Mouse (Mus musculus) hindbrain, embryonic 14.5 days (tissue): ENCODE data around the gene Anapc5. TPM values are rescaled to one million over a fixed set of nuclear protein-coding genes. Genes with fewer than 3 reads are reported as not detected.
A peak's percentile ranks its signal among the peaks of the same experiment; 100 is the strongest.

Experiments used
- ATAC-seq: fragments of 200-750 bp; cut with Nextera tagmentation; 2 replicates; pipeline ENCODE4 v1.8.0; 2017; ENCODE audit warnings: moderate number of reproducible peaks, mild to moderate bottlenecking, moderate TSS enrichment, moderate library complexity; ENCODE audit not compliant: low FRiP score
- DNase-seq: peaks from one replicate; pipeline ENCODE4 v3.0.0-alpha.2; 2015; ENCODE audit warnings: low spot score
- H3K27ac ChIP-seq: fragments of 300-500 bp; sonication (generic); 2 replicates; pipeline ENCODE4 v1.5.1; 2014; ENCODE audit warnings: mild to moderate bottlenecking, moderate library complexity
- H3K27me3 ChIP-seq: fragments of 300-500 bp; sonication (generic); 2 replicates; pipeline ENCODE4 v1.6.1; 2014; ENCODE audit warnings: mild to moderate bottlenecking, low read length, mixed read lengths; ENCODE audit not compliant: control insufficient read depth, insufficient read depth
- H3K36me3 ChIP-seq: fragments of 300-500 bp; sonication (generic); replicated peaks from 2 replicates; pipeline ENCODE4 v1.6.1; 2014; ENCODE audit not compliant: control insufficient read depth, insufficient read depth
- H3K4me1 ChIP-seq: fragments of 300-500 bp; sonication (generic); replicated peaks from 2 replicates; pipeline ENCODE4 v1.6.1; 2014; ENCODE audit warnings: antibody characterized with exemption, low read length, mixed read lengths; ENCODE audit not compliant: control insufficient read depth, insufficient read depth
- H3K4me2 ChIP-seq: fragments of 300-500 bp; sonication (generic); replicated peaks from 2 replicates; pipeline ENCODE4 v1.6.1; 2014; ENCODE audit warnings: mild to moderate bottlenecking, moderate library complexity
- H3K4me3 ChIP-seq: fragments of 300-500 bp; sonication (generic); replicated peaks from 2 replicates; pipeline ENCODE4 v1.5.1; 2014; ENCODE audit warnings: mild to moderate bottlenecking, low read length
- H3K9ac ChIP-seq: fragments of 300-500 bp; sonication (generic); 2 replicates; pipeline ENCODE4 v1.6.1; 2014
- H3K9me3 ChIP-seq: fragments of 300-500 bp; sonication (generic); 2 replicates; pipeline ENCODE4 v1.6.1; 2016; ENCODE audit warnings: low read length; ENCODE audit not compliant: control insufficient read depth
- WGBS: fragments of 180-500 bp; shearing (Covaris S2); extraction: QIAGEN DNeasy Blood & Tissue Kit; methylation state at CpG from one replicate; pipeline ENCODE4 v1.1.7; 2014; 5-methylcytosine and 5-hydroxymethylcytosine counted together
- polyA plus RNA-seq: library from polyadenylated mRNA; unstranded; fragments of >200 nt; fragmentation: Nextera tagmentation; extraction: Ambion mirVana; gene quantifications from 2 replicates; pipeline ENCODE4 v1.2.1, GENCODE M21; 2014

Anapc5 gene
- polyA plus RNA-seq, 1 experiment from 2014 or later = 487 TPM

- Histone ChIP-seq H3K36me3 (no peaks in the 10 kb centered on the region; the same call in 1 of the 2 replicates), H3K4me2 (no peak overlapping the region), H3K9me3 (no peaks in the 10 kb centered on the region), H3K27ac (no peak overlapping the region), H3K27me3 (no peaks in the 10 kb centered on the region), H3K9ac (no peak overlapping the region), H3K4me3 (no peak overlapping the region), H3K4me1 (no peaks in the 10 kb centered on the region)
- ATAC-seq = no peak
- WGBS = 86% methylated on average over 9 of the region's 9 CpGs
- no peak for DNase-seq
These were observed 49.7 kb downstream of the Anapc5 start for GRCm38 (mm10) chr5:122771428-122771827.

GRCm38 (mm10) chr5:122770806-122771261, 50.3 kb downstream of the Anapc5 start:
- Histone ChIP-seq H3K4me2 (no peak overlapping the region), H3K36me3 (no peaks in the 10 kb centered on the region; the same call in 1 of the 2 replicates), H3K27me3 (no peaks in the 10 kb centered on the region), H3K9me3 (no peaks in the 10 kb centered on the region), H3K9ac (no peak overlapping the region), H3K4me3 (no peak overlapping the region), H3K27ac (peak overlapping the region; percentile 4; the same call in 1 of the 2 replicates), H3K4me1 (no peaks in the 10 kb centered on the region)
- DNase-seq = no peak
- 62% methylated on average over 10 of the region's 10 CpGs for WGBS
- ATAC-seq = no peak; the same call in 1 of the 2 replicates

- H3K9me3 ChIP-seq = no peaks in the 10 kb centered on the region
- peak overlapping the region; percentile 4; the same call in 1 of the 2 replicates for H3K27ac ChIP-seq
- H3K9ac ChIP-seq = no peak overlapping the region
- ATAC-seq (no peak), DNase-seq (no peak)
- H3K36me3 ChIP-seq = no peaks in the 10 kb centered on the region; the same call in 1 of the 2 replicates
- H3K4me2 ChIP-seq = no peak overlapping the region
- no peaks in the 10 kb centered on the region for H3K4me1 ChIP-seq
- H3K4me3 ChIP-seq = no peak overlapping the region
- H3K27me3 ChIP-seq = no peaks in the 10 kb centered on the region
- WGBS = 78% methylated on average over 7 of the region's 7 CpGs
These were observed 50.8 kb downstream of the Anapc5 start for GRCm38 (mm10) chr5:122770304-122770703.

DNA sequence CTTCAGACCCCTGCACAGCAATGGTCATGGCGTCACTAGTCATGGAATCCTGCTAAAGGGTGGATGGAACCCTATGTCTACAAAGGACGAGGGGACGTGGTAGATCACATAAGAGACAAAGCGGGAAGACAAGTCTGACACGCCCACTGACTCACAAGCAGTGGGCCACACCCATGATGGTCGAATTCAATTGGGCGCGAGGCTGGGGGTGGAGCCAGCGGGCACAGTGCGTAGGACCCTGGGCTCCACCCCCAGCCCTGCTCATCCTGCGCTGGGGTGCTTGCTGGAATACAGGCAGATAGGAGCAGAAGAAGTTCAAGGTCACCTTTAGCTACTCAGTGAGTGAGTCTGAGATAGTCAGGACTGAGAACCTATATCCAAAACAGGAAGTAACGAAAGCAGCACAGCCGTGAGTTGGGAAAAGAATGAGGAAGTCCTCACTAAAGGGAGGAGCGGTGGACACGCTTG, 52.0 kb downstream of the Anapc5 start:
- 88% methylated on average over 15 of the region's 15 CpGs for WGBS
- H3K4me2 ChIP-seq = no peak overlapping the region

DNA sequence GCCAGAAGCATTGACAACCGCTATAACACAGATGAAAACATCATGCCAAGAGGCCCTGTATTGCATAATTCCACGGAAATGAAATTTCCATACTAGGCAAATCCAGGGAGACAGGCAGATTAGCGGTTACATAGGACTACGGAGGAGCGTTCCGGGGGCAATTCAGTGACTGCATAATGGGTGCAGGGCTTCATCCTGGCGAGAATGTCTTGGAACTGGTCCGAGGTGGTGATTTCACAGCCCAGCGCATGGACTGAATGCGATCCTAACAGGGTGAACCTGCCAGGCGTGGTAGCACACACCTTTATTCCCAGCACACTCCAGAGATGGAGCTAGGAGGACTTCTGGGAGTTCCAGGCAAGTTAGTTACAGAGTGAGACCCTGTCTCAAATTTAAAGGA, 53.9 kb downstream of the Anapc5 start:
- Histone ChIP-seq H3K4me2 (no peak overlapping the region), H3K4me3 (no peak overlapping the region), H3K27ac (no peak overlapping the region), H3K27me3 (no peaks in the 10 kb centered on the region), H3K4me1 (no peaks in the 10 kb centered on the region), H3K9ac (no peak overlapping the region), H3K9me3 (no peaks in the 10 kb centered on the region), H3K36me3 (peaks cover 11% of the 10 kb centered on the region)
- ATAC-seq = no peak
- WGBS = 89% methylated on average over 11 of the region's 11 CpGs
- no peak for DNase-seq

More for the DNA sequence above, 52.0 kb downstream of the Anapc5 start:
- no peaks in the 10 kb centered on the region for H3K9me3 ChIP-seq
- ATAC-seq (no peak), DNase-seq (no peak)
- no peaks in the 10 kb centered on the region for H3K27me3 ChIP-seq
- H3K4me3 ChIP-seq = no peak overlapping the region
- no peak overlapping the region for H3K9ac ChIP-seq
- no peak overlapping the region for H3K27ac ChIP-seq
- no peaks in the 10 kb centered on the region for H3K4me1 ChIP-seq
- H3K36me3 ChIP-seq = no peaks in the 10 kb centered on the region; the same call in 1 of the 2 replicates

- WGBS = 59% methylated on average over 10 of the region's 10 CpGs
- no peaks in the 10 kb centered on the region for H3K27me3 ChIP-seq
- no peak for ATAC-seq
- DNase-seq = no peak
- H3K4me3 ChIP-seq = no peak overlapping the region
- peaks cover 22% of the 10 kb centered on the region for H3K36me3 ChIP-seq
- H3K9ac ChIP-seq = no peak overlapping the region
- H3K4me1 ChIP-seq = no peaks in the 10 kb centered on the region
- no peak overlapping the region for H3K4me2 ChIP-seq
- no peak overlapping the region for H3K27ac ChIP-seq
- no peaks in the 10 kb centered on the region for H3K9me3 ChIP-seq
These were observed 57.1 kb downstream of the Anapc5 start for GRCm38 (mm10) chr5:122764032-122764464.

GRCm38 (mm10) chr5:122763271-122764031, 57.7 kb downstream of the Anapc5 start:
- Histone ChIP-seq H3K4me1 (no peaks in the 10 kb centered on the region), H3K27ac (no peak overlapping the region), H3K9me3 (no peaks in the 10 kb centered on the region), H3K4me2 (no peak overlapping the region), H3K27me3 (no peaks in the 10 kb centered on the region), H3K36me3 (peaks cover 28% of the 10 kb centered on the region), H3K4me3 (no peak overlapping the region), H3K9ac (no peak overlapping the region)
- ATAC-seq (no peak), DNase-seq (no peak)
- WGBS = 88% methylated on average over 29 of the region's 29 CpGs

- no peak overlapping the region for H3K9ac ChIP-seq
- no peak for DNase-seq
- no peak overlapping the region for H3K4me2 ChIP-seq
- peaks cover 65% of the 10 kb centered on the region for H3K36me3 ChIP-seq
- no peaks in the 10 kb centered on the region for H3K9me3 ChIP-seq
- H3K27me3 ChIP-seq = no peaks in the 10 kb centered on the region
- H3K27ac ChIP-seq = no peak overlapping the region
- H3K4me1 ChIP-seq = no peaks in the 10 kb centered on the region
- WGBS = 84% methylated on average over 7 of the region's 7 CpGs
- no peak overlapping the region for H3K4me3 ChIP-seq
- ATAC-seq = no peak
These were observed 64.5 kb downstream of the Anapc5 start for GRCm38 (mm10) chr5:122756680-122757079.

DNA sequence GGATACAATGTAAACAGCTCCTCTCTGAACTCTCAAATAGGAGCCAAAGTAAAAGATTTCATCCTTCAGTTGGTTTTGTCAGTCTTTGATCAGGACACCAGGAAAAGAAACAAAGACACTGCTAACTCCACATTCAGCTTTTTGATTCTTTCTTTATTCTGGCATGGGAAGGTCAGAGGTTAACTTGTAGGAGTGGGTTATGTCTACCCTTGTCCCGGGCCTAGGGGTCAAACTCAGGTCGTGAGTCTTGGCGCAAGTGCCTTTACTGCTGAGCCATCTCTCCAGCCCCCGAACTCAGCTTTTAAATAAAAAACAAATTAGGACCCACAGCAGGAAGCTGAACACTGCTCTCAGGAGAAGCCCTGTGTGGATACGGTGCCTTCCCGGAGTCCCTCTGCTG, 65.0 kb downstream of the Anapc5 start:
- DNase-seq (no peak), ATAC-seq (no peak)
- H3K4me2 ChIP-seq = no peak overlapping the region
- no peak overlapping the region for H3K4me3 ChIP-seq
- H3K27ac ChIP-seq = no peak overlapping the region
- H3K27me3 ChIP-seq = no peaks in the 10 kb centered on the region
- H3K4me1 ChIP-seq = no peaks in the 10 kb centered on the region
- 33% methylated on average over 6 of the region's 6 CpGs for WGBS
- H3K9ac ChIP-seq = no peak overlapping the region
- no peaks in the 10 kb centered on the region for H3K9me3 ChIP-seq
- peaks cover 65% of the 10 kb centered on the region for H3K36me3 ChIP-seq
